Mouse (Mus musculus) right cerebral cortex, postnatal 25 days (tissue): Measurements from ENCODE around the gene Spata2.

ENCODE experiments used
- DNase-seq: peaks from one replicate; pipeline ENCODE4 v3.0.0; 2022

Spata2 gene

GRCm38 (mm10) chr2:167478128-167478527, 14.6 kb downstream of the Spata2 start:
- DNase-seq = no peak

GRCm38 (mm10) chr2:167476762-167477161, 15.9 kb downstream of the Spata2 start:
- DNase-seq = no peak

- no peak for DNase-seq
Observed at GRCm38 (mm10) chr2:167476200-167476688, 16.4 kb downstream of the Spata2 start.

GRCm38 (mm10) chr2:167475596-167475995, 17.1 kb downstream of the Spata2 start:
- no peak for DNase-seq

GRCm38 (mm10) chr2:167474218-167474617, 18.5 kb downstream of the Spata2 start:
- no peak for DNase-seq

DNA sequence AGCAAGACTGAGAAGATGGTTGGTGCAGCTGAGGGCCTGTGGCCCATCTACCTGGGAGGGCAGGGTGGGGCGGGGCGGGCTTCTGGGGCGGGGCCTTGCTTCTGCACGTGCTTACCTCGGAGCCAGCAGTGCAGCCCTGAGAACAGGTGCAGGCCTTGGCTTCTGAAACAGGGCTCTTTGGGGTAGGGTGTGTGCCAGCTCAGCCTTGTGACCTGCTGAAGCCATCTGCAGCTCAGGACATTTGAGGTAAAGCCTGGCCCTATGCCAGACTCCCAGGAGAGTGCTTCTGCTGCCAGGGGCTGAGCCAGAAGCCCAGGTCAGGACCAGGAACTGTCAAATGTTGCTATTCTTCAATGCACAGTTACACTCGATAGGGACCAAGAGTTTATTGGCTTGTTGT, 21.1 kb downstream of the Spata2 start:
- DNase-seq = no peak

DNA sequence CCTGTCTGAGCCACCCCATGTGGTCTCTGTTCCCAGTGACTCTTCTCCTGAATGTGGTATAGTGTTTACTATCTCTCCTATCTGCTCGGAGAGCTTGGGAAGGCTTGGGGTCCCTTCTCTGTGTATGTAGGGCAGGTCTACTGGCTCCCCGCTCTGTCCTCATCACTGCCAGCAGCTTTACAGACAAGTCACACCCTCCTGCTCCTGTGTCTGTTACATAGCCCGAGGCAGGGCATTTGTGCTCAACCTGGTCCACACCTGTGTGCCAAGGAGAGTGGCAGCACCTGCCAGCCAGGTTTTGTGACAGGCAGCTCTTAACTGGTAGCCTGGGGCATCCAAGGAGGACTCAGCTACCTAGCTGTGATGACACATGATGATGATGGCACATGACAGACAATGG, 22.1 kb downstream of the Spata2 start:
- no peak for DNase-seq

GRCm38 (mm10) chr2:167468444-167468843, 24.2 kb downstream of the Spata2 start:
- no peak for DNase-seq

DNA sequence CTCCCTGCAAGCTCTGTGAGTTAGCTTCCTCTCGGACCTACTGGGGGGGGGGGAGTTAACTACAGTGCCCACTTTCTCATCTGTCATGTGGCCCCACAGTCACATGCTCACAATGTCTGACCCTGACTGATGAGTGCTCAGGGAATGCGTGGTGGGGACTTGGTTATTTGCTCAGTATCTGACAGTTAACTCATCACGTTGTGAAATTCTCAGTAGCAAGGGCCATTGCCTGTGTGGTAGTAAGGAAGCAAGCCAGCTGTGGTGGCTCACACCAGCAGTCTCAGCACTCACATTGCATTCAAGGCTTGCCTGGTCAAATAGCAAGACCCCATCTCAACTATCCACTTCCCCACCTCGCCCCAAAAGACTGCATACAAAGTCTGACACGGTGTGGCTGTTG, 25.5 kb downstream of the Spata2 start:
- DNase-seq = no peak

DNA sequence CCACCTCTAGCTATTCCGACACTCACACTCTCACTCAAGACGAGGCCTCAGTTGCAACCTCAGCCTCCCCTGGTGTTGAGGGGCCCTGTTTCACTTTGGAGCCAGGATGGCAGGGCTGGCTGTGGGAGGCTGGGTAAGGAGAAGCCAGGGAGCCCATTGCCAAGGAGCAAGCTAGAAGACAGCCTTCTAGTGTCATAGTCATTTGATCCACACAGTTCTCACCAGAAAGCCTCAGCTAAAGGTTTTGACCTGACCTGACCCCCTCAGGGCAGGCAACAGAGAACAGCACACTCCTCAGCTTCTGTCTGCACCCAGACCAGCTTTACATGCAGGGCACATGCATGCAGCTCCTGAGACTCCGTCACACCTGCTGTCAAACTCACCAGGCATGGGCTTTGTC, 26.7 kb downstream of the Spata2 start:
- no peak for DNase-seq

GRCm38 (mm10) chr2:167463802-167464201, 28.9 kb downstream of the Spata2 start:
- no peak for DNase-seq

DNA sequence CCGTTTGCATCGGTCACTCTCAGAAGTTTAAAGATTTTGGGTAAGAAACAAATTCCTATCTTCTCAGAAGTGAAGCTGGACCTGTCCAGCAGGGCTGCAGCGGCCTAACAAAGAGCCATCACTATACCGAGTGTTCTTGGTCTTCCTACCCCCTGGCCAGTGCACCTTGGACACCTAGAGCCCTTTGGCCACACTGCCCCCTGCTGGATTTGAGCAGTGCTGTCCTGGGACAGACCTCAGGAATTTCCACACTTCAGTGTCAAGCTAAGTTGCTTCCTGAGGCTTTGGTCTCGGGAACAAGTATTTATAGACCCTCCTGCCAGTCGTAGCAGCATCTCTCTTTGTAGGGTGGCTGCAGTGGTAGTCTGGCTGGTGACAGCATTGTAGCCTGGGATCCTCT, 29.7 kb downstream of the Spata2 start:
- DNase-seq = no peak

DNA sequence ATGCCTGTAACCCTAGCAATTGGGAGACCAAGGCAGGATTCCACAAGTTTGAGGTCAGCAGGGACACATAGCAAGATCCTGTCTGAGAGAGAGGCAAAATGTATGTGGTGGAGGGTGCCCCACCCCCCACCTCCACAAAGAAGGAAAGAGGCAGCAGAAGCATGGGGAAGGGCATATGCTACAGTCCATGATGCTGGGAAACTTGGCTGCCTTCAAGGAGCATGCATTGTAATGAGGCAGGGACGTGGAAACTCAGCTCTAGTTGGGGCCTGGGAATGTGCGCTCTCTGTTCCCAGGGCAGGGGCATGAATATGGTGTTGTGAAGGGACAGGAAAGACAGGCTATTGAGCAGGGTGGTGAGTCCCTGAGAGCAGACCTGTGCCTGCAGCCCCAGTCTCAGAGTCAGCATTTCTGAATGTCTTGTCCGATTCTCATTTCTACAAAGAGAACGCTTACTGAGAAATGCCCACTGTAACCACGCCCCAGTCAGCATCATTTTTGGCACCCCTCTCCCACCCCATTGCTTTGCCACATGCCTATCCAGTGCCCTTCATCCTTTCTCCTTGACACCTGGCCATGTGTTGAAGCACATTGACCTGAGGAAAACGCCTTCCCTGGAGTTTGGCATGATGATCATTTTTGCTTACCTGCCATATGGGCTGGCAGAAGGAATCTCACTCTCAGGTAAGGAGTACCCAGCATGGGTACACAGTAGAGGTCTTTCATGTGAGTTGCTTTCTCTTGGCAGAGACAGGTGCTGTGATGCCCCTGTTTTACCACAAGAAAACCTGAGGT, 33.4 kb downstream of the Spata2 start:
- DNase-seq = no peak

GRCm38 (mm10) chr2:167458548-167458947, 34.1 kb downstream of the Spata2 start:
- no peak for DNase-seq

DNA sequence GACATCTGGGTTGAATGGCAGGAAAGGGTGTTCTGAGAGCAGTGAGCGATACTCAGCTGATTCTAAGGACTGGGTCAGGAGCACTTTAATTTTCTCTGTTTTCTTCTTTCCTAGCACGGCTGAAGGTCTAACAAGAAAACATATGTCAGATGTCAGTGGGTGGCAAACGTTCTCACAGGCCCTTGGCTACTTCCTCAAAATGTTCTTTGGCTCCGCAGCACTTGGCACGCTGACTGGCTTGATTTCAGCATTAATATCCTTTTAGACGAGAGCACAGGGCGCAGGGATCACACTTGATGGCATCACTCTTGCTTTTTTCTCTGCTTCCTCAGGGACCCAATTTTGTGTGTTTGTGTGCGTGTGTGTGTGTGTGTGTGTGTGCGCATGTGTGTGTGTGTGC, 35.5 kb downstream of the Spata2 start:
- DNase-seq = no peak

- DNase-seq = no peak
Observed at GRCm38 (mm10) chr2:167456361-167457020, 36.2 kb downstream of the Spata2 start.

- DNase-seq = no peak
Observed at GRCm38 (mm10) chr2:167453814-167454213, 38.9 kb downstream of the Spata2 start.

DNA sequence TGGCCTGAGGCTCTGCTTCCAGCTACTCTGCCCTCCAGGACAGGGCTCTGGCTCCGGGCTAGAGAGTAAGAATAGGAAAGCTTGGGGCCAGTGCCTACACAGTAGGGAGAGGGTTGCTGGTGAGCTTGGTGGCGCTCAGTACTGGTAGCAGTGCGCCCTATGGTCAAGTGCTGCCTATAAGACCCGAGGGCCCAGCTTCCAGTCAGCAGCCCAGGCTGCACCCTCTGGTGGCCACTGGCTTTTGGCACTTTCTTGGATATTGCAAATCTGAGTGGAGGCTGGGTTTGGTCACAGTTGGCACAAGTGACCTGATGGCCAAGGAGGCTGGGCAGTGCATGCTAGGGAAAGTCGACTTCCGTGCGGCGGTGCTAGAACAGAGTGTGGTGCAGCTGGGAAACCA, 42.0 kb downstream of the Spata2 start:
- DNase-seq = no peak

- no peak for DNase-seq
Observed at GRCm38 (mm10) chr2:167449331-167450275, 43.1 kb downstream of the Spata2 start.

GRCm38 (mm10) chr2:167447629-167448028, 45.1 kb downstream of the Spata2 start:
- DNase-seq = no peak

DNA sequence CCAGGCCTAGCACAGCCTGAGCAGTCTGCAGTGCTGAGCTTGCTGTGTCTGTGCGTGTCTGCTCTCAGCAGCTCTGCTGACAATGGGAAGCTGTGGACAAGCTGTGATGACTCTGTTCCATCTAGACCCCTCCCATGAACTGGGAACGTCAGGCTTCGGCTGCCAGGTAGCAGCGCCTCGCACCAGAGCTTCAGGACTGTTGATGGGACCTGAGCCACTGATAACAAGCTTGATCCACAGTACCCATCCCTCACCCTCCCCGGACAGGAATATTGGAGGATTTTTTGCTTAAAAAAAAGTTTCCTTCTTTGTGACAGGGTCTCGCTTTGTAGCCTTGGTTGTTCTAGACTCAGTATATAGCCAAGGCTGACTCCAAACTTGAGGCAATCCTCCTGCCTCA, 45.5 kb downstream of the Spata2 start:
- no peak for DNase-seq

GRCm38 (mm10) chr2:167445911-167446780, 46.5 kb downstream of the Spata2 start:
- DNase-seq = no peak
